Mouse (Mus musculus) lung, postnatal 4 days (tissue): ENCODE results near the gene Efna2.

Source experiments
- DNase-seq, 2 experiments: peaks; one replicate each; pipeline ENCODE4 v3.0.0; 2021

Gene Efna2

DNA sequence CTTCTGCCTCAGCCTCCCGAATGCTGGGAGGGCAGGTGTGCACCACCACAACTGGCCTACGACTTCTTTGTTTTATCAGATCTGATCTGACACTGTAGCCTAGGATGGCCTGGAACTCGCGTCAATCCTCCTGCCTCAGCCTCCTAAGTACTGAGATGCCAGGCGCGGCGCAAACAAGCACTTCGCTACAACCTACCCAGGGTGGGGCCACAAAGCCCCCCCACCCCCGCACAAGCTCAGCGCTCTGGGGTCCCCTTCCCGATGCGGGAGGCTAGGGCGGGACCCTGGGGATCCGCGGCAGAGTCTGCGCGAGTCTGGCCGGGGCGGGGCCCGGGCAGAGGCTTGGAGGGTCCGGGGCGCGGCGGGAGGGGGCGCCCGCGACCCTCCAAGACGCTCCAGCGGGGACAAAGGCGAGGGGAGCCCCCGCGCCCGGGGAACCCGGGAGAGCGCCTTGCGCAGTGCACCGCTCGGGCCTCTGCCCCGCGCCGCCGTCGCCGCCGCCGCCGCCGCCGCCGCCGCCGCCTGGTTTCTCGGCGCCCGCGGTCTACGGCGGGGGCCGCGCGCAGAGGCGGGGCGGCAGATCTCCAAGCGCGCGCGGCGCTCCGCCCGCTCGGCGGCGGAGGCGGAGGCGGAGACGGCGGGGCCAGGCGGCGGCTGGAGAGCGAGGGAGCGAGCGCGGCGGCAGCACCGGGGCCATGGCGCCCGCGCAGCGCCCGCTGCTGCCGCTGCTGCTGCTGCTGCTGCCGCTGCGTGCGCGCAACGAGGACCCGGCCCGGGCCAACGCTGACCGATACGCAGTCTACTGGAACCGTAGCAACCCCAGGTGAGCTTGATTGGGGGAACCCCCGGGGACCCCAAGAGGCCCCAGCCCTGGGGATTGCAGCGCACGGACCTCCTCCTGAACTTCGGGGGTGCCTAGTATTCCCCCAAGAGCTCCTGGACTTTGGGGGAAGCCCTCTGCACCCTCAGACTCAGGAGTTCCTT is at the start of gene Efna2:
Gene Efna2 (plus strand): TSS at position 415 of the 984 bp plus-strand sequence.
- peak; percentile 47 to 72 for DNase-seq

DNA sequence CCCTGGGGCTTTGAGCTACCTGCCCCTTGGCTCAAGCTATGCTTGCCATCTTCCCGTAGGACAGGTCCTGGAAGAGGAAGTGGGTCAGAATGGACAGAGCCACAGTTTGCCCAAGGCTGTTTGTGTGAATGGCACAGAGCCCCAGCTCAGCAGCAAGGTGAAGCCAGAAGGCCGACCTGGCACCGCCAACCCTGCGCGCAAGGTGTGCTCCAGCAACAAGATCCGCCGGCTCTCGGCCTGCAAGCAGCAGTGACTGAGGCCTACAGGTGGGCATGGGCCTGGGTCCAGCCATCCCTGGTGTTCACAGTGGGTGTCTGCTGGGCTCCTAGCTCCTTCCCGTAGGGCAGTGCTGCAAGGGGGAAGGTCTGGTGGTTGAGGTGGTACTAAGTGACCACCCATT is 49.4 kb upstream of the Efna2 start:
- peak in 1 of 2 experiments; percentile 35 for DNase-seq

DNA sequence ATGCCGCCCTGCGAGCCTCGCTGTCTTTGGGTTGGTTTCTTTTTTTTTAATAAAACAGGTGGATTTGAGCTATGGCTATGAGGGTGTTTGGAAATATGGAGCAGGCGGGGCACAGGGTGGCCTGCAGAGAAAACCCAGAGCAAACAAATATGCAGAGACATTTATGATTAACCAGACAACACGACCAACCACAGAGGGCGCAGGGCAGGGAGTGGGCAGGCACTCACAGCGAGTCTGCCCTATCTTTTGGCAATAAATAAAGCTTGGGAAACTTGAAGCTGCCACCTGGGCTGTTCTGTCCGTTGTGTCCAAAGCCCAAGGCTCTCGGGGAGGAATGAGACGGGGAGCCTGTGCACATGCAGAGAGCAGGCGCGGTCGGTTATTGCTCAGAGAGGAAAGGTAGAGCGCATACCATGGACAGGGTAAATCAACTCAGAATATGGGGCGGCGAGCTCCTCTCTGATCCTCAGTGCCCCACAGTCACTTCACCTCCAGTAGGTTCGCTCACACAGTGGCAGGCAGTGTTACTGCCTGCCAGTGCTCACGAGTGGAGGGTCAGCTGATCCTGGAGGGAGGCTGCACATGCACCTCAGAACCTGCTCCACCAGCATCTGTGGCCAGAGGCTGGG is 48.8 kb upstream of the Efna2 start:
- peak; percentile 27 to 58 for DNase-seq

DNA sequence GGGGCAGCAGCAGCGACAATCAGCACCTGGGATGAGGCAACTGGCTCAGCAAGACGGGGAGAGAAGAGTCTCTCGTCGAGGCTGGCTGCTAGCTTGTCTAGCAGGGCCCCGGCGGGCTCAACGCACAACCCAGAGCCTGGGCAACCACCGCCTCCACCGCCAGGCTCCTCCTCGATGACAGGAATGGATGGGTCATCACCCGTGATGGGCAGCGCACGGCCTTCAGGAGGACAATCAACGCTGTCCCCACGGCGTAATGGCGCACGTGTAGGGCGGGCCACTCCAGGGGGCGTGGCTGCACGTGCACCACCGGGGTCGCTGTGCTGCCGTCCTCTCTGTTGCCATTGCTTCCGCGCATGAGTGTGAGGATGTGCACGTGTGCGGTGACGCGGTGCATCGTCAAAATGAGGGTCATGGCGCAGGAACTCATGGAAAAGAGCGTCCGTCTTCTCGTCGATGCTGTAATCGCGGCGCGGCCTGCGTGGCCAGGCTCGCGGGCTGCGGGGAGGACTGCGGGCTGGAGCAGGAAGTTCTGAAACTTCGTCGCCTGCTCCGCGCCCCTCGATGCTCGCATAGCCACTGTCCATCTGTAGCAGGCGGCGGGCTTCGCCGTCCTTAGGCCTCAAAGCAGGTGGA is 47.8 kb upstream of the Efna2 start:
- peak in 1 of 2 experiments; percentile 44 for DNase-seq

DNA sequence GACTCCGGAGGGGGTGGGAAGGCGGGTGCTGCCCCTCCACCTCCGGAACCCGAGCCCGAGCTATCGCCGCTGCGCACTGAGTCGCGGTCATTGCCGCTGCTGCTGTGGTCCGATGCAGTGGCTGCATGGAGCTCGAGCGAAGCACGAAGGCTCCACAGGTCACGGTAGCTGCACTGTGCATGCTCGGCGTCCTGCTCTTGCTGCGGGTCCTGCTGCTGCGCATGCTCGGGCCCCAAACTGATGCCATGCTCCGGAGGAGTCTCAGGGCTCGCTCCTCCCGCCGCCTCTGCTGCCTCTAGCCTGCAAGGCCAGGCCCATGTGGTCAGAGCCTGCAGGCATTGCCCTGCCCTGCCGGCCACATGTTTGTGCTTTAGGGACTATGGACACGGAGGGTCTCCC is 47.3 kb upstream of the Efna2 start:
- DNase-seq, result peak in 1 of 2 experiments; percentile 22

DNA sequence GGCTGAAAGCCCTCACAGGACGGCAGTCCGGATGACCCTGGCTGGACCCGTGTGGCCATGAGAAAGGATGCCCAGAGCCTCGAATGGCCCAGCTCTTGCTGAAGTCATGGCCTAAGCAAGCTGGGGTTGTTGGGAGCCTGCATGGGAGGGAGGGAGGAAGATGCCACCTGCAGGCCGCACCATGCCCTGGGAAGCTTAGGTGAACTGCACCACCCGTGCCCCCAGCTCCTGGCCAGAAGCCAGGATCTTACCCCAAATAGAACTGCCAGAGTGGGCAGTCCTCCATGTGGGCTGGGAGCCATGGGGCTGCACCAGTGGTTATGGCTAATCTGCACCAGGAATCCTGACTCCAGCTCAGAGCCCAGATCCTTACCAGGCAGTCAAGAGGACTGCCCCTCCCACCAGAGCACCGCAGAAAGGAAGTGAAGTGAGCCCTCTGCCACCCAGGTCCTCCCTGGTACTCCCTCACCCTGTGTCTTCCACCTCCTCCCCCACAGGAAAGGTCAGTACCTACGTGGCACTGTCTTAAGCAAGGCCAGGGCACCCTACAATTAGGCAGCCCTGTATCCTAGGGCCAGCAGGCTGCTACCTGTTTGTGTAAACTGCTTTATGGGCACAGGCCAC is 45.9 kb upstream of the Efna2 start:
- DNase-seq, result peak in 1 of 2 experiments; percentile 48

DNA sequence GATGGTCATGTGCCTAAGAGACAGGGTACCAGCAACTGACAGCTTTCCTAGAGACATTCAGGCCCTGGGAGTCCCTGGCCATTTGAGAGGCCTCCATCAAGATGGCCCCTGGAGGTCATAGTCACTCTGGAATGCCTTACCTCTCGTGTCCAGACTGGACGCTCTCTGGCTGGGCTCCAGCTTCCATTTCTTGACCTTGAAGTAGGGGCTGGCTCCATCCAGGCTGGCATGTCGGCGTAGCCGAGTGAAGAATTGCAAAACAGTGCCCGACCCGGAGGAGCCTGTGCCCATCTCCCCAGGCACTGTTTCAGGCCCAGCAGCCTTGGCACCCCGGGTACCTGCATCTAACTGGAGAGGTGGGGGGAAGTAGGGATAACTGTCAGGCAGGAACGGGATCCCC is 44.9 kb upstream of the Efna2 start:
- peak in 1 of 2 experiments; percentile 58 for DNase-seq

DNA sequence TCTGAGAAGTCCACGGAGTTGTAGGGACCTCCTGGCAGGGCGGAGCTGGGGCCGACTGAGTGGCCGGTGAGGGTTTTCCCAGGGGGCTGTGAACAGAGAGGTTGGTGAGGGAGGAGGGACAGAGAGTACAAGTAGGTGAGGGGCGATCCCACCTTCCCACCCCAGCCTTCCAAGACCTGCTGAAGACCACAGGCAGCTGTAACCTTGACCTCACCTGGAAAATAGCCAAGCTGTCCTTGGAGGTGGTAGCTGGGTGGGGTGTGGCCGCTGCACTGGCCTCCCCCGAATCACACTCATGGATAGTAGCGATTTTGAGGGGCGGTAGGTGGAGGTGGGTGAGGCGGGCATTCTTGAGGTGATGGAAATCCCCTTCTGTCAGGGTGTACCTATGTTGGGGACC is 44.1 kb upstream of the Efna2 start:
- no peak for DNase-seq

DNA sequence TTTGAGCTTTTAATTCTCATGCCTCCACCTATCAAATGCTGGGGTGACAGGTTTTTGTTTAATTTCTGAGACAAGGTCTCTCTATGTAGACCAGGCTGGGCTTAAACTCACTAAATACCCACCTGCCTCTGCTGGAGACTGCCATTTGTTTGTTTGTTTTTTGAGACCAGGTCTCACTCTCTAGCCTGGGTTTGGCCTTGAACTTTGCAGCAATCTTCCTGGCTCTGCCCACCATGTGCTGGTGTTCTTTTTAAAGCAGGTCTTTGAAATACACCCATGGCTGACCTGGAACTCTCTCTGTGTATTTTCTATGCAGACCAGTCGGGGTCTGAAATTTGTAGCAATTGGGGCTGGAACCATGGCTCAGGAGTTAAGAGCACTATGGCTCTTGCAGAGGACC is 43.6 kb upstream of the Efna2 start:
- DNase-seq, result no peak

DNA sequence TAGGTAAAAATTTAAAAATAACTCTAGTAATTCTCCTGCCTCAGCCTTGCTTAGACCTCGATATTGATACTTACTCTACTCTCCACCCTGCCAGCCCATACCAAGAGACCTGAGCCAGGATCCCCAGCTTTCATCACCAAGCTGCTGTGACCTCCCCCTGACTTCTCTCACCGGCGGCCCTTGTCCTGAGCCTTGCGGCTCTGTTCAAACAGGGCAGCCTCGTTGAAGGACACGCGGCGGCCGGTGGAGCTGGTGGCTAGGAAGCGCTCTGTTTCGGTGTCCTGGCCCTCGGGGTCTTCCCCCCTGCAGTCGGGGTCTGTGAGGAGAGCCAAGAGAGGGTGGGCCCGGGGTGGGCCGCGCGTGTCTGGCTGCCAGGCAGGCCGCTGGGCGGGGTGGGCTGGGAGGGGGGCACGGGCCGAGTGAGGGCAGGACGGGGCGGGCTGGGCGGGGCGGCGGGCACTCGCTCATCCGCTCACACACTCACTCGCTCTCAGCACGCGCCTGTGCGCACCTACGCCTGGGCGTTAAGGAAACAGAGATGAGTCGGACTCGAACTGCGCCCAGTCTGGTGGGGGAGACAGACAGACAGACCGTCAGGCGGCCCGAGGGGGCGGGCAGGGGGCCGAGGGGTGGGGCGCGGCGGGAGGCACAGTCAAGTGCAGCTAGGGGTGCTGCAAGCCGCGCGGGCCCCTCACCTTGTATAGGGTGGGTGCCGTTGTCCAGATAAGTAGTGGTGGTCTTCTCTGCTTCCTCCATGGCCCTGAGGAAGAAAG is 42.9 kb upstream of the Efna2 start:
- DNase-seq, result peak in 1 of 2 experiments; percentile 32

DNA sequence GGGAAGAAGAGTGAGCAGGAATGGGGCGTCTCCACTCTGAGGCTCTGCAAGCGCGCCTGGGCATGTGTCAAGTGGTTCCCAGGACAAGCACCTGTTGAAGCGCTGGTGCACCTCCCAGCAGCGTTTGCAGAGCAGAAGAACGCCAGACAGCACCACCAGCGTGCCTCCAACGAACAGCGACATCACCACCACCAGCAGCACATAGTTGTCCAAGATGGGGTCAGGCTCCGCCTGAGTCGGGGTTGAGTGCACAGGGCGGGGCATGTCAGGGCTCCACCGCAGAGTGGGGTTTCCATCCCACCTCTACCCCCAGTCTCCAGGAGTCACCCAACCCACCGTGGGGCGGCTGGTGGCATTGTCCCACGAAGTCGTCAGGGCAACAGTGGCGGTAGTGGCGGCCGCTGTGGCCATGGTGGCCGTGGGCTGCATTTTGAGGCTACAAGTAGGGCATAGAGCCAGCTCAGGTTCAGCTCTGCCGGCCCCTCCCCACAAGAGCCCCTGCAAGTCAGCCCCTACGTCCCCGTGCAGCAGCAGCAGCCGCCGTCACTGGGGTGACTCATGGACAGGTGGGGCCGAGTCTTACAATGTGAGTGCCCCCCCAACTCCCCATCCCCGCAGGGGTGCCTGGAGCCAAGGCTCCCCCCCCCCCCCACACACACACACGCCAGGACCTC is 42.2 kb upstream of the Efna2 start:
- peak in 1 of 2 experiments; percentile 71 for DNase-seq

DNA sequence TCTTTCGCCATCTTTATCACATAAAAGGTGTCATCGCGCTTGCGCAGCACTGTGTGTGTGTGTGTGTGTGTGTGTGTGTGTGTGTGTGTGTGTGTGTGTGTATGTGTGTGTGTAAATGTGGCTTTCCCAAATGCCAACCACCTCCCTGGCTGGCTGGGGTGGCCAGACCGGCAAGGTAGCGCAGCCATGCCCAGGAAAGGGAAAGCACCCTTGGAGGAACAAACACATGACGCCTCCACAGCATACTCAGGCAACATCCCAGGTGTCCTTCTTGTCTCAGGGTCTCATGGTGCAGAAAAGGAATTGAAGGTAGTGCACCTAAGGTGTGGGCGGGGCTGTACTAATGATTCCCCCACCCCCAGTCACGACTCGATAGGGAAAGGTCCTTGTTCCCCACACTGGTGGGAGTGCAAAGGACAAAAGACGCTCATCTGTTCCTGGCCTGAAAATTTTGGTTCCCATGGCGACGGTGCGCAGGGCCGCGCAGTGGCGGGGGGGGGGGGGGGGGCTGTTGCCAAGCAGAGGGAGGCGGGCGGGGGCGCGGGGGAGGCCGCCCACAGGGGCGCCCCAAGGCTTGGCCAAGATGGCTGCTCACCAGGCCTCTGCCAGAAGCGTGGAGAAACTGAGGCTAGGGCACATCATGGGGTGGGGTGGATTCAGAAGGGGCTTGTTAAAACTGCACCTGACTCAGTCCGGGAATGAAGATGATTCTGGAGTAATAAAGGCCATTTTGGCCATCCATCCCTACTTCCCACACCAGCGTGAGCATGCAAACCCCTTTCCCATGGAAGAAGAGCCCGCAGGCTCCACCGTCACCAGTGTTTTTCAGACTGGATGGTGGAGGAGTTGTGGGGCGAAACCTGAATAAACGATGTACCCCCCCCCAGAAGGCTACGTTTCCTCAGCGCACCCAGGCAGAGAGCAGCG is 41.4 kb upstream of the Efna2 start:
- peak in 1 of 2 experiments; percentile 46 for DNase-seq

DNA sequence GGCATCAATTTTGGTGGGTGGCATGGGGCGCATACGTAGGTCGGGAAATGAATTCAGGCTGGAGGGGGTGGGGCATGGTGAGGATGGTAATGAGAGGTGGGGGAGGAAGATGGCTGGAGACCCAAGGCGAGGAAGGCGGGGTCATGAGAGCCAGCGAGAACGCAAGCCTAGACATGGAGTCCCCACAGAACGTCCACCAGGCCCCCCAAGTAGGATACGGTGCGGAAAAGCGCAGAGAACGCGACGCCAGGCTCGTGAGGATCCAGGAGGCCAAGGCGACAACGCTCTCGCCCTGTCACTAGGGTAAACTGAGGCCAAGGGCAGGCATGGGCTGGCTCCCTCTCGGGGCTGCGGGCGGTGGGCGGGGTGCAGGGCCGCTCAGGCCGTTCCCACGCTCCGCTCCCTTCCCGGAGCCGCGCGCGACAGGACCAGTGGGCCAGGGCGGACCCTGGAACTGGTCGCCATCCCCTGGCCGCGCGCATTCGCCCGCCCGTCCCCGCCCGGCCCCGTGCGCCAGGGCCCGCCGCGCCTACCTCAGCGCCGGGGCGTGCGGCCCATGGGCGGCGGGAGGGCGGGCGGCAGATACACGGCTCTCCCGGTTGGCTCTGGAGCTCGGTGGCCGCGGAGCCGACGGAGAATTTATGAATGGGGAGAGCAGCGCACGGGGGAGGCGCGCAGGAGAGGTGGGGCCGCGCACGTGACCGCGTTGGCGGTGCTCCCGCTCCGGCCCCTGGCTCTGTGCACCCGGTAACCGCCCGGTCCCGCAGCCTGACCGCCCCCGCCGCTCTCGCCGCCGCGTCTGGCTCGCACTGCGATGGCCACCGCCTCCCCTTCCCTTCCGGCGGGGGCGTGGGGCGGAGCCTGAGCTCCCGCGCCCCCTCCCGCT is 40.5 kb upstream of the Efna2 start, which contains the start of gene Atp5d:
Gene Atp5d (plus strand): TSS at position 80 of the 886 bp plus-strand sequence.
- DNase-seq, result peak; percentile 67 to 78

DNA sequence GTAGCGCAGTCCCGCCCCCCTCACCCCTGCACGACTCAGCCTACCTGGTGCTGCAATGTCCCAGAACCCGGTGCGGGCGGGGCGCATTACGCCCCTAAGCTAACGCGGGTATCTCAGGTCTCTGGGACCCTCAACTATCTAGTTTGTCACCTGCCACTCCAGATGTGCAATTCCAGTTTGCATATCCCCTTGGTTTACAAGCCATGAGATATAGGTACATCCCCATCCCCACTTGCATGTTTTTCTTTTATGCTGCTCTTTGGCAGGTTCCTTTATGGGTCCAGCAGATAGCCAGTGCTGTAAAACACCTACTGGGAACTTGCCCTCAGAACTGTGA is 39.9 kb upstream of the Efna2 start:
- no peak for DNase-seq

DNA sequence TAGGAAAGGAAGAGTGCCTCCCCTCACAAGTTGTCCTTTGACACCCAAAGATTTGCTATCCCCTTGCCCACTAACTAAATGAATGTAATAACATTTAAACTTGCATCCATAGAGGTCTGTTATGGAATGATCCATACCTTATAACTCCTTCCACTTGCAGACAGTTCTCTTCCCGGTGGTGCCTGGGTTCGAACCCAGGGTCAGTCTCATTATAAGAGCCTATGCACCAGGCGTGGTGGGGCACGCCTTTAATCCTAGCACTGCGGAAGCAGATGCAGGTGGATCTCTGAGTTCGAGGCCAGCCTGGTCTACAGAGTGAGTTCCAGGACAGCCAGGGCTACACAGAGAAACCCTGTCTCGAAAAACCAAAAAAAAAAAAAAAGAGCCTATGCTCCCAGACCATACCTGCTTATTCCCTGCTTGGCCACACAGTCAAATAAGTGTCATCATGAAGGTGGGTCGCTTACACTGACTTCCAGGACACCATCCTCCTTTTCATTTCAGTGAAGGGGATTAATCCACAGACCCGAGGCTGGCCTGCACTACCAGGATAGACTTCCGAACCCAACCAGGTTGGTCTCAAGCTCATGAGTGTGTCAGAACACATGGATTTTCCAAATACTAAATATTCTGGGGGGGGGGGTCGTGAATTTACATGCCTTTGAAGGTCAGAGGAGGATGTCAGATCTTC is 39.2 kb upstream of the Efna2 start:
- no peak for DNase-seq

DNA sequence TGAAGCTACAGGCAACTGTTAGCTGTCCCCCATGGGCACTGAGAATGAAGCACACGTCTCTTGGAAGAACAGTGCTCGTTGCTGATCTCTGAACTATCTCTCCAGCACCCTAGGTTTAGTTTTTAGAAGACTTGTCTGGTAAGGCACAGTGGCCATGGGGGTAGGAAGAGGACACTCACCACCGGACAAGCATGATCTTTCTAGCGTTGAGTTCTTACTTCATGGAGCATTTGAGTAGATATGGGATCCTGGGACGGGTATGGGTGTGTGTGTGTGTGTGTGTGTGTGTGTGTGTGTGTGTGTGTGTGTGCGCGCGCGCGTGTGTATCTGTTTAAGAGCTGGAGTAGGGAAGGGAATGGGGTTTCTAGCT is 38.6 kb upstream of the Efna2 start, which contains the start of gene Cbarp:
Gene Cbarp (minus strand): TSS at position 170 of the 370 bp plus-strand sequence.
- no peak for DNase-seq

DNA sequence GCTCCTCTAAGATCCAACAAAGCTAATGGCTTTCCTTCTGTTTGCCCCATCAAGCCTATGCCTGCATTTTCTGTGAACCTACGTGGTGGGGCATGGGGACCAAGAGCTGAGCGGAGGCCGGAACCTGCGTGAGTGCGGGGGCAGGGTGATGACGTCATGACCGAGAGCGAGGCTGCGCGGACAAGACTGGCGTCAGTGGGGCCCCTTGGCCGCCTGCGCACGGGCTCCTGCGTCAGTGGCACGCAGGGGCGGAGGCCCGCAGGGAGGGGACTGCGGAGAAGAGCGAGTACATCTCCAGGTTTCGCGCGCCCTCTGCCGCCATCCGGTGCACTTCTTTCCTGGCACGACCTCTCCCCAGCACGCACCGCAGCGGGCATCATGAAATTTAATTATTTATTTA is 38.0 kb upstream of the Efna2 start:
- DNase-seq, result peak; percentile 97 to 99

DNA sequence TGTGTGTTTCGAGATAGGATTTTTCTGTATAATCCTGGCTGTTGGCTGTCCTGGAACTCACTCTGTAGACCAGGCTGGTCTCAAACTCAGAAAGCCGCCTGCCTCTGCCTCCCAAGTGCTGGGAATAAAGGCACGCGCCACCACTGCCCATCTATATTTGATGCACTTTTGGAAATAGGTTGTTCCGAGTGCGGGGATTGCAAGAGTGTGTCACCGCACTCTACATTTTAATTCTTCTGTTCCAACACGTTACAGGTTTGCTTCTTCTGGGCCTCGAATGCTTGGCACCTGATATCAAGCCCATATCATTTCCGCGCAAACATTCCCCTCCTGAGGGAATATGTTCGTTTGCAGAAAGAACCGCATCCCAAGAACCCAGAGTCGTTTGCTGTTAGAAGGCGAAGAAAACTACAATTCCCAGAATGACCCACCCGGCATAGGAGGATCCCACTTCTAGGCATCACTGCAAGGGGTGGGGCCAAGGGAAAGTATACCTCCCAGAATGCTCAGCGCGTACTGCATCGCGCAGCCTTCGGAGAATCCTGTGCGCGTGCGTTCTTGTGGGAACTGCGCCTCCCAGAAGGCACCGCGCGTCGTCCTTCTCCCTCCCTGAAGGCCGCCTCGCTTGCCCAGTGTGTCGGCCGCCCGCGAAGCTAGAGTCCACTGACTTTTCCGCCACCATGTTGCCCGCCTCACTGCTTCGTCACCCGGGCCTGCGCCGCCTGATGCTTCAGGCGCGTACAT is 37.3 kb upstream of the Efna2 start:
- DNase-seq, result peak; percentile 95 to 96
